Mouse (Mus musculus): ENCODE data around the gene Cachd1.

The Cachd1 gene

DNA sequence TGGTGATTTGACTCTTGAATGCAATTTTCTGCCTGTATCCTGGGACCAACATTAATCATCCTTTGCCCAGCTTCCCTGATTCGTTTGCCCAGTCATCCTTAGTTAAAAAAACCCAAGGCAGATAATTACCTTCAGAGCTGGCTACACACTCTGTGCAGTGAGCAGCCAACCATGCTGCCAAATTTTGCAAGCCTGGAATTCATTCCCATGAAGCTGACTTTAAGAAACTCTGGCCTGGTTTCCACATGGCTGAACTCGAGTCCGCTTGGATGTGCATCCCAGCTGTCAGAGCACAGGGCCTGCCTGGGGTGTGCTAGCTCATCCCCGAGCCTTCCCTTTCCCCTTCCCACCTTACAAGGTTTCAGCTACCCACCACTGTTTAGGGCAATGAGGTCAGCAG is 214.5 kb downstream of the Cachd1 start:
- DNase-seq (ENCODE audit: low spot score), result peak; percentile 20

DNA sequence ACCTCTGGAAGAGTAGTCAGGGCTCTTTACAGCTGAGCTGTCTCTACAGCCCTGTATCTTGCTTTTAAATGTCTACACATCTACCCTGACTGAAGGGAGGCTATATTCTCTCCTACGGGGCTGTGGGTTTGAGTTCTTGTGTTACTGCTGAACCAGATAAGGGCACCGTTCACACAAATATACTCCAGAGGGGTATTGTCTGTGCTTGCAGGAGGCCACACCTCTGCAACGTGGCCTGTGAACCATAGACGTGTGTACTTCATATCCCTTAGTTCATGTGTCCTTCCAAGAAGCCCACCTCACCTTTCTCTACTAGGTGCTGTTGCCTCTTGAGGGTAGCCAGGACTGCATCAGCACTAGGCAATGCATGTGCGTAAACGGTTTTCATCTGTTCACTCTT is 215.6 kb downstream of the Cachd1 start:
- DNase-seq (ENCODE audit: low spot score), result no peak

DNA sequence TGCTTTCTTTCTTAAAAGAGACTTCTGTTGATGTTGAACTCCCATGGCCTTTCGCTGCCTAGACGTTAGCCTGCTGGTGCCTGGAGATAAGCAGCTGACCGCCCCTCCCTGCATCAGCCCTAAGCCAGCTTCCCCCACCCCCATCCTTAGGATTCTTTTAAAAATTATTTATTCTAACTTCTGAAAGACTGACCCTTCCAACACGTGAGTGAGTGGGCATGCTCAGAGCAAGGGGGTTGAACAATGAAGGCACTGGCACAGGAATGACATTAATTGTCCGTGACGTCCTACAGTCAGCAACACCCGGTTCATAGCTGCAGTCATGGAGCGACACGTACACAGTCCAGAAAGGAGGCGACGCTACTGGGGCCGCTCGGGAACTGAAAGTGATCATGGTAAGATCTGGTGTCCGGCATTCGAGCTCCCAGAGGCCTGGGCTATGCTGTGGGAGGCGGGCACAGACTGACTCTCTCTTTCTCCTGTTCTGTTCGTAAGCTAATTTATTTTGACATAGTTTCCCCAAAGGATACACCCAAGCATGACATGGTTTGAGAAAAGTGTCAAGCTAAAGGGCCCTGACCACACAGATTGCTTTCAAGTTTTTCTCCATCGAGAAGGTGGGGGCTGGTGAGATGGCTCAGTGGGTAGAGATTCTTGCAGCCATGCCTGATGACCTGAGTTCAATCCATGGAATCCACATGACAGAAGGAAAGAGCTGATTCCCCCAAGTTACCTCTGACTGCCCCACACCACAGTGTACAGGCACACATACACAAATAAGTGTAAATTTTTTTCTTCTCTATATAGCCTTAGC is 218.2 kb downstream of the Cachd1 start:
- DNase-seq (ENCODE audit: low spot score), result no peak

DNA sequence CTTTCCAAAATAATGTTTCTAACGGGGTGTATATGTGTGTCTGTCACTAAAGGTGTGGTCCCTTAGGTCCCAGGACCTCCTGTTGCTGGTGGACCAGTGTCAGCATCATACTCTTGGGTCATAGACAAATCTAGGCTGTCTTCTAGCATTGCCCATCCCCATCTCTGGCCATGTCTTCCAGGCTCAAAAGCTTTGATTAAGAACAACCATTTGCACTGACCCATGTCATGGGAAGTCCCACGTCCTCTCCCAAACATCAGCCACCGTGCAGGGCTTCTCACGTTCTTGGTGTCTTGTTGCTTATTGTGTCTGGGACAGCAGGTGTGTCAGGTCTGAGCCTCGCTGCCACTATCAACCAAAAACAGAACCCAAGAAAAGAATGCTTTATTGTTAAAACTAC is 219.1 kb downstream of the Cachd1 start:
- no peak for DNase-seq (ENCODE audit: low spot score)

DNA sequence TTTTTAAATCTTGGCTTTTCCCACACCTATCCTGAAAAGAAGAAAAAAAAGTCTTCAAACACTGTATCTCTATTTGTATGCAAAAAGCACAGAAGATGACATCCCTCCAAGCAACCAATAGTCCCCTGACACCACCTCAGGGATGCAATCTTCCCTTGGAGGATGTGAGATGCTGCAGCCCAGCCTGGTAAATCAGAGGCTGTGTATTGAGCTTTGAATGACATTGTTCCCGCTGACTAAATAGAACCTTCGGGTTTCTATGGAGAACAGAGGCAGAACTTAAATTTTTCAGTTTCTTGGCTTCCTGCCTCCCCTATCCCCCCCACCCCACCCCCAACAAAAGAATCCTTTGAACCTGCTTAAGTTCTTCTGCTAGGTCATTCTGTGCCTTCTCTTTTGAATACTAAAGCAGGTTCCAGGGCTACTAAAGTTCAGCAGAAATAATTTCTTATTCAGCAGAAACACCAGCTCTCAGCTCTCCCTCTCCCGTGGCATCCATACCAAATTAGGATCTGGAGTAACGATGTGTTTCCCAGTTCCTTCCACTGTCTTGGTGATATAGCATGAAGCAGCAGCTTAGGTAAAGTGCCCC is 219.7 kb downstream of the Cachd1 start:
- no peak for DNase-seq (ENCODE audit: low spot score)

DNA sequence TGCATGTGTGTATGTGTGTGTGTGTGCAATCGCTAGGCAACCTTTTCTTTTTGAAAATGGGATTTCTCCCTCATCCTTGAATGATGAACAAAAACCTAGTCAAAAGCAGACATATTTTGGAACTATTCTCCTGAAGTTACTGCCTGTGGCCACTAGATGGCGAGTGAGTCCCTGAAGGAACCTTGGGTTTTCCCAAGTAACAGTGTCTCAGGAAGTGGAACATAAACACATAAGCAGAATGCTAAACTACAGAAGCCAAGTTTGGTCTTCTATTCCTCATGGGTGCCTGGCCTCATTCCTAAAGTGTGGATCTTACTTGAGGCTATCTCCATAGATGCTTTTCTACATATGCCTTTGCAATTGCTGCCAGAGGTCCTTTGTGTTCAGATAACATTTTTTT is 221.7 kb downstream of the Cachd1 start:
- peak; percentile 38 for DNase-seq (ENCODE audit: low spot score)

DNA sequence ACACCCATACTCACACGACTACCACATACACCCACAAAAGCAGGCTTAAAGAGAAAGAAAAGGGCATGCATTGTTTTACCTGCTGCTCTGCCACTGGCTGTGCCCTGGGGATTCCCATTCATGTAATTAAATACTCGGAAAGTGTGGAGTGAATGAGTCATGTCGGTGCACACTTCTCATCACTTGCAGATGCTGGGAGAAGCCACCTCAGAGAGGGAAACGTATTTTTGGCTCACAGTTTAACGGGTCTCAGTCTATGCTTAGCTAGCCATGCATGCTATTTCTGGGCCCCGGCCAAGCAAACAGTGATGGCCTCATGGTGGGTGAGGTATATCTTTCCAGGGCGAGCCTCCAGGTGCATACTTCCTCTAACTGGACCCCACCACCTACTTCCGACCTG is 222.4 kb downstream of the Cachd1 start:
- no peak for DNase-seq (ENCODE audit: low spot score)

DNA sequence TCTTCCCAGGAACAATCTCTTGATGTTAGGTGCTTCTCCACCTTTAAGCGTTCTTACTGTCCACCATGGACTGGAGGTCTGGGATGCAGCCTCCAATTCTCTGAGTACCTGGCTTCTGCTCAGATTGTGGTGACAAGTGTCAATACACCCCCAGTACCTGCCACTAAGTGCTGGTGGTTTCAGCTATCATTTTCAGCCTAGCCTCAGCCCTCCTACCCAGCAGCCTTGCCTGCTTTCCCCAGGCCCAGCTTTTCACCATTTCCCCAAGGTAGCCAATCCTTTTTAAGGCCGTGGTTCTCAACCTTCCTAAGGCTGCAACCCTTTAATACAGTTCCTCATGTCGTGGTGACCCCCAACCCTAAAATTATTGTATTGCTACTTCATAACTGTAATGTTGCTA is 224.1 kb downstream of the Cachd1 start:
- DNase-seq (ENCODE audit: low spot score), result no peak

DNA sequence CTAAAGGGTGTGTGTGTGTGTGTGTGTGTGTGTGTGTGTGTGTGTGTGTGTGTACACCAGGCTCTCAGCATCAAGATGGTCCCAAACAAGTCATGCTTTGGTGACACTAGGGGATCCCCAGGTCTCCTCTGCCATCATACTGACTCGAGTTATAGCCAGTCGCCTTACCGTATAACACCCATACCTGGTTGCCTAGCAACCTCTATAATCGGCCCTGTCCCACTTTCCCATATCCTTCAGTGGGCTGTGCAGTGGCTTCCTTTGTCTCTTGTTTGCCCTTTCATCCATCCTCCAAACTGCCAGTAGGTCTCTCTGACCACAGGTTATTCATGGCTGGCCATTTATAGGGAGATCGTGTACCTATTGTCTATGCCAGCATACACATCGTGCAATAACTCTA is 224.6 kb downstream of the Cachd1 start:
- DNase-seq (ENCODE audit: low spot score), result no peak

DNA sequence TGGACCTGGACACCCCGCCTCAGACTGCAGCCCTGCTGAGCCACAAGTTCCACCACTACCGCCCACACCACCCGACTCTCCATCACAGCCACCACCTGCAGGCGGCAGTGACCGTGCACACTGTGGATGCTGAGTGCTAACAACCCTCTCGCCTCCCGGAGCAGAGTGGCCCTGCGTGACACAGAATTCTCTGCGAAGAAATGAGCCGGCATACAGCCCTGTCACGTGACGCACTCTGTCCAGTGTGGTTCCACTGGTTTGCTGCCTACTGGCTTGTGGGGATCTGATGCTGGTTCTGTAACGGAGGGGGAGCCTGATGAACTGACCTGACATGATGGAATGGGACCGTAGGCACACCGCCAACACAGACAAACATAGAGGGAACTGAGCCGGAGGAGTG is 226.5 kb downstream of the Cachd1 start:
- no peak for DNase-seq (ENCODE audit: low spot score)

DNA sequence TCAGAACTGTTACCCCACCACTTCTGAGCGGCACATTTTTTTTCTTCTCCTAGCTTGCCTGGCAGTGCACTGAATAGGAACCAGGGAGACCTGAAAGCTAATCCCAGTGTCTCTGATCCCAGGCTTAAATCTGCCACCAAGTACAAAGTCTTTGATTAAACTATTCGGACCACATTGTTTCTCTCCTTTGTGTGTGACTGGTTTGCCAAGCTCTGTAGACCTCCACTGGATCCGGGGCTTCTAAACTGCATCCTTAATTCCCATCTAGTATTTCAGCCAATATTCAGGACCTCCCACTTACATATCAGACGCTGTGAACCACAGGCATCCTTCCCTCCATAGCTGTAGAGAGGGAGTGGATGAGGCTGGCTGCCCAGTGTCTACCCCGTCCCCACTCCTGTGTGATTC is 231.9 kb downstream of the Cachd1 start:
- DNase-seq (ENCODE audit: low spot score), result no peak

DNA sequence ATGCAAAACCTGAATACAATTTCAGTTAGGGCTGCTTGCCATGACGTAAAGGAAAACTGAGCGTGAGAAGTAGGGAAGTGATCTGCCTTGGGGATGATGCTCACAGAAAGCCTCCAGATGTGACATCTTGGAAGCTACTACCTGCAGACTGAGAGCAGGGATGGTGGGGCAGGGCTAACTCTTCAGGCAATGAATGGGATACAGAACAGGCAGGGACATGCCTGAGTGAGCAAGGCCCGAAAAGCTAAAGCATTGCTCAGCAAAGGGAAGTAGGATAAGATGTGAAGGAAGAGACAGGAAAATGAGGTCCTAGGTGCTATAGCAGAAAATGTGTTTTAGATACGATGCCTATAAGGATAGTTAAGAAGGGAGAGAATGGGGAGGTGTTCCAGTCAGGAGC is 232.6 kb downstream of the Cachd1 start:
- no peak for DNase-seq (ENCODE audit: low spot score)

DNA sequence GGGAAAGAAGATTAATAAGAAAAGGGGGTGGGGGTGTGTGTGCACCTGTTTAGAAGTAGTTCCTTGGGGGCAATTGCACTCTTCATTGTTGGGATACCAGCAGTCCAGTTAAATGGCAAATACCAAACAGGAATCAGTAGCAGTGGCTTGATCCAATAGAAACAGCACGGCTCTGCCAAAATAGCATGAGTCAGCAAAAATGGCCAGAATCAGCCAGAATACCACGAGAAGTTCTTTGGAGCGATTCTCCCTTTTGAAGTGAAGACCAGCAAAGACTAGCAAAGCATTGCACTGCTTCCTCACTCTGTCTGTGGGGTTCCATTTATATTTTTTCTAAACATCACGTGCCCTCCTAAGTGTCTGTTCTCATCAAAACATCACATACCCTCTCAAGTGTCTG is 241.3 kb downstream of the Cachd1 start:
- no peak for DNase-seq (ENCODE audit: low spot score)

DNA sequence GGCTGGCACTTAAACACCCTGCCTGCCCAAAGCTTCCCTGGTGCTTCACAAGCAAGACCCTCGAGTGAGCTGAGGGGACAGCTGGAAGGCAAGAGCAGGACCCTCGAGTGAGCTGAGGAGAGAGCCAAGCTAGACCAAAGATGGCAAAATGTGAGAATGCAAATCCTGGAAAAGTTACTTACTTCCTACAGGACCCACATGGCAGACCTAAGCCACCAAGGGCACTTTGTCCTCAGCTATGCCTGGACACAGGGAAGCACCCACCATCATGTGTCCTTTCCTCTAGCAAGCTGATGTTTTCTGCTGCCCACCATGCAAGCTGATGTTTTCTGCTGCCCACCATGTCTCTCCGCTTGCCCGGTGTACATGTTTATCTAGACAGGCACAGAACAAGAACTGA is 244.1 kb downstream of the Cachd1 start, which contains the start of gene Gm10577:
TSS of gene Gm10577 (minus strand) at position 101 of the 400 bp plus-strand sequence.
- no peak for DNase-seq (ENCODE audit: low spot score)

DNA sequence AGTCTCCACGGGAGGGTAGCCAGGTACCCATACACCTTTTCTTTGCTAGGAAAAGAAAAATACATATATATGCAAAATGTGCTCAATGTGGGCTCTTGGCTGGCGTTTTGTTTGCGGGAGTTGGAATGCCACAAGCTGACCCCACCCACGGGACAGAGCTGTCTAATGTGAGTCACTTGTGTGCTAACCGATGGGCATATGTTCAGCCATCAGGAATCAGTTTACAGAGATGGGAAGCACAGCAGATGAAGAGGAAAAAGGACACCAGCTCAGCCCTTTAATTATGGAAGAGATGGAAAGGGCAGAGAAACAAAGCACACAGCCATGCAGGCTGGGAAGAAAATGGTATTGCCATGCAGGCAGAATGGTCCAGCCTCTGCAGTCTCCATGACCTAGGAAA is 250.1 kb downstream of the Cachd1 start:
- DNase-seq (ENCODE audit: low spot score), result no peak

DNA sequence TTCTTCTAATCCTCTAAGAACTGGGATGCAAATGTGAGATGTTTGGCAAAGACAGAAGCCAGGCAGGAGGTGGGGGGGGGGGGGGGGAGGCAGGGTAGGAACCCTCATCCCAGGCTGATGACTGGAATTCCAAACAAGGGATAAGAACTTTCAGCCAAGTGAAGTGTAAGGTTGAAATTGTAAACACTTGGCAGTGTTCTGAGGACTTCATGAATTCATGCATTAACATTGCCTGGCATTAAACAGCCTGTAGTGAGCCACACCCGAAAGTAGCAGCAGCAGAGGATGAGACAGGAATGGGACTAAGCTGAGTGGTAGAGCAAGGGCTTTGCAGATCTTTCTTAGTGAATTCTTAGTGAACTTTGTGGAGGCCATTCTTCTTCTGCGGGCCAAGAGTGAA is 250.5 kb downstream of the Cachd1 start:
- DNase-seq (ENCODE audit: low spot score), result no peak

DNA sequence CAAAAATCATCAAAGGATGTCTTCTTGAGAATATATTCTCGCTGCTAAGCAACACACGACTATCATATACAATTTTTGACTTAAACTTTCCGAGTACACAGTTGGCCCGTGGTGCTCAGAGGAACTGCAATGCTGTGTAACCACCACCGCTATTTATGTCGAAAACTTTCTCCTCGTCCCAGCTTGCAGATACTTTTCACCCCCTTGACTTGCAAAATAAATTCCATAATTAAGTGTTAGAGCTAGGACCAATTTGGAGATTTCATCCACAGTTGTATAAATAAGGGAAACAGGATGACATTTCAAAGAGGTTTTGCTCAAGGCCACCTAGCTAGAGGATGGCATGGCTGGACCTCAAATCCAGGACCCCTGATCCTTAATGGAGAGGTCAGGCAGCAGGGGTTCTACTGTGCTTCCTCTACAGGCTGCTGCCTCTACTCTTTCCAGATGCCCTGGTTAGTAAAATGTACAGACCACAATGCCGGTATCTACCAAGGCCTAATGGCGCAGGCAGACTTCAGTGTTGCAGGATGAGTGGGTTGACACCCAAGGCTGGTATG is 251.5 kb downstream of the Cachd1 start:
- no peak for DNase-seq (ENCODE audit: low spot score)

DNA sequence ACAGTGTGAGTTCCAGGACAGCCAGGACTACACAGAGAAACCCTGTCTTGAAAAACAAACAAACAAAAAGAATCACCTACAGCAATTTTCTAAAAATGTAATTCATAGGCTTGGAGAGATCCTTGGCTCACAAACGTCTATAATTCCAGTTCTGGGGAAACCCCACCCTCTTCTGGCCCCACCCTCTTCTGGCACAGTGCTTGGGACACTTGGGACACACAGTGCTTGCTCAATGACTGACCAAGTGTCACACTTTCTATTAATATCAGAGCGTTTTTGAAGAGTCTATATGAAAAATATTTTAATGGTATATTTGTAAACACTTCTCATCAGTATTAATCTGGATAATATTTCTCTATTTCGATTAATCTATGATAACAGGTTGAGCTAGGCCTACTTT is 256.6 kb downstream of the Cachd1 start:
- DNase-seq (ENCODE audit: low spot score), result no peak

DNA sequence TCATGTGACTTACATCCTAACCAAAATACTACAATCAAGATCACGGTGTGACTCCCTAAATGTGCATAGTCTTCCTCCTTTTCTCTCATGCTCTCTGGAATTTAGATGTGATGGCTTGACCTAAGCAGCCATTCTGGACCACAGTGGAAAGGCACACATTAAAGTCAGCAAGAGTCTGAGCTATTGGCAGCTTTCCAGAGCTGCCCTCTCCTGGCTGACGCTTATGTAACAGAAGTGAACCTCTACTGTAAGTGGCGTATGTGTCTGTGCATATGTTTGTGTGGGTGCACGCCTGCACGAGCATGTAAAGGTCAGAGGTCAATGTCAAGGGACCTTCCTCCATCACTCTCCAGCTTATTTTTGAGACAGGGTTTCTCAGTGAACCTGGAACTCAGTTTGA is 258.7 kb downstream of the Cachd1 start:
- DNase-seq (ENCODE audit: low spot score), result no peak

DNA sequence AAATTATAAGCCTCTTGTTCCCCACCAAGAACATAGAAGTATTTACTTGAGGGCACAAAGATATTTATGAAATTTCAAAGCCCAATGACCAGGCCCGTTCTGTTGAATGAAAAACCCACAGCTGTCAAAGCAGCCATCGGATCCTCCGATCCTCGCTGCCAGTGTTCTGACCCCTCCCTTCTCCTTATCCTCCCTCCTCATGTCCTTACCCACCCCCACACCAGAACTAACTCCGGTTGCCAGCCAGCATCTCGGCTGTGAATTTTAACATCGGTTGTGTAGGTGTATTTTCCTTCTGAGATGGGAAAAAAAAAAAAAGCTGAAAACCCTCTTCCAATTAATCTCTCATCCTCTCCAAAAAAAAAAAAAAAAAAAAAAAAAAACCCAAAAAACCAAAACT is 260.7 kb downstream of the Cachd1 start:
- no peak for DNase-seq (ENCODE audit: low spot score)

DNA sequence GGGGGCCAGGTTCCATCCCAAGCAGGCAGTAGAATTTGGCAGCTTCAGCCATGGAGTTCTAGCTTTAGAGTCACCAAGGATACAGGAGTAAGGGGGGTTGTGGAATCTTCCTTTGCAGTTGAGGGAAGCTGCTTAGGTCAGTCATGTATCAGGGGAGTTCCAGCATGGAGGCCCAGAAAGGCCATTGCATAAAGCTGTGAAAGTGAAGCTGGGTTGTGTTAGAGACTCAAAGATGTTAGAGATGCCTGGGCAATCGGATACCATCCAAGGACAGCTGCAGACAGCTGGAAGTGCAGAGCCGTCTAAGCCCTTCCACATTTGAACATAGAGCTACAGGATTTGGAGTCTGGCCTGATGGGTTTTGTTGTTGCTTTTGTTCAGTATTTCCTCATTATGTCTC is 267.2 kb downstream of the Cachd1 start:
- DNase-seq (ENCODE audit: low spot score), result no peak

DNA sequence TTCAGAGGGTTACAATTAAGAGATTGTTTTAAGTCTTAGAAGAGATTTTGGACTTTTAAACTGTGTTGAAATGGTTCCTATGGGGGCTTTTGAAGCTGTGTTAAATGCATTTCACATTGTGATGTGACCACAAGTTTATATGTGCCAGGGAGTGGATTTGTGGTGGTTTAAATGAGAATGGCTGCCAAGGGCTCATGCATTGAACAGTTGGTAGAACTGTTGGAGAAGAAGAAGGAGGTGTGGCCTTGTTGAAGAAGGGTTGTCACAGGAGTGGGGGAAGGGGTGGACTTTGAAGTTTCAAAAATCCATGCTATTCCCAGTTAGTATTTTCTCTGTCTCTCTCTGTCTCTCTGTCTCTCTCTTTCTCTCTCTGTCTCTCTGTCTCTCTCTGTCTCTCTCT is 267.7 kb downstream of the Cachd1 start:
- DNase-seq (ENCODE audit: low spot score), result no peak

DNA sequence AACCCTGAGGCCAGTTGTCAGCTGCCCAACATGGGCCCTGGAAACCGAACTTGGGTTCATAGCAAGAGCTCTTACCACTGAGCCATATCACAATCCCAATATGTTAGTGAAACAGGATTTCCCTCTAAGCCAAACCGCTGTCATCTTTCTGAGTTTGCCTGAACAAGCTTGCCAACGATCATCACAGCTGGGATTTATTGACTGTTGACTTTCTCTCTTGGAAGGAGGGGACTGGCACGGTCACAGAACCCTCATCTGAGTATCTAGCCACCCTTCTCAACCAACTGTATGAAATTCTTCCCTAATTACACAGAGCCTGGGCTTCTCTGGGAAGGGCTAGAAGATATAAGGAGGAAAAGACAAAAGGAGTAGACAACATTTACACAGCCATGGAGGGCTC is 270.1 kb downstream of the Cachd1 start:
- no peak for DNase-seq (ENCODE audit: low spot score)

DNA sequence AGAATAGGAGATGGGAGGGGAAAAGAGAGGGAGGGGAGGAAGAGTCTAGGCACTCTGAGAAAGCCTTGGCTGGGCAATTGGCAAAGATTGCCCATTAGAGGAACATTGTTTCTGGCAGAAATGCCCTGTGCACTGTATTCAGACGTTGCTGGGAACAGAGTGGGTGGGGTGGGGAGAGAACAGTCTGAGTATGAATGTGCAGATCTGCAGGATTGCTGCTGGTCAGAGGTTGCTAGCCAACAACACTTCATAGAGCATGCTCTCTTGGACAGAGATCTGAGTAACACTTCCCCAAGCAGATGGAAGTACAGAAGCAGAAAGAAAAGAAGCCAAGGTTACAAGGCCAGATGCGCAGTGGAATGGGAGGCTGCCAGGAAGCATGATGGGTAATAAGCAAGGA is 285.7 kb downstream of the Cachd1 start:
- no peak for DNase-seq (ENCODE audit: low spot score)
